Mouse (Mus musculus): ENCODE results near the gene Msantd3. TPM values are rescaled to one million over a fixed set of nuclear protein-coding genes. Genes with fewer than 3 reads are reported as not detected.

The Msantd3 gene
- polyA plus RNA-seq, 1 experiment from 2014 or later = 66.3 TPM

DNA sequence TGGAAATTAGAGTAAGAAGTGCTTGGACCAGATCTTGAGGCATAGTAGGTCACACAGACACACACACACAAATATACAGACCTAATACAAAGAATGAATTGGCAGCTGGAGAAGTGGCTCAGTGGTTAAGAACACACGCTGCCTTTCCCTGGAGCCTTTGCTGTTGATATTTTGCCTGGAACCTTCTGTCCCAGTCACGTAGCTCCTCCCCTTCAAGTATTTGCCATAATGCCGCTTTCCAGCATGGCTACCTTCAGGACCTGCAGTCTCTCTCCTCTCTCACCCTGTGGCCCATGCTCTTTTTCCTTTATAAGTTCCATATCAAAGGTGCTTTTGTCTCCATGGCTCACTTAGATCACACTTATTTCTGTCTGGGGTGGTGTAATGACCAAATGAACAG, 51.7 kb downstream of the Msantd3 start:
- no peaks in the 10 kb centered on the region for H3K9me3 ChIP-seq (replicated peaks; ENCODE audit: control insufficient read depth, low read length)
- no peak overlapping the region for H3K9ac ChIP-seq (replicated peaks; ENCODE audit: low read length)
- ATAC-seq (replicated peaks; ENCODE audit: insufficient number of reproducible peaks, low FRiP score, low TSS enrichment, low read depth) (no peak), DNase-seq (ENCODE audit: low spot score) (no peak)
- no peak overlapping the region for H3K27ac ChIP-seq (replicated peaks; ENCODE audit: low read depth, low read length)
- no peak overlapping the region for H3K4me3 ChIP-seq (ENCODE audit: low read depth, low read length)
- no peaks in the 10 kb centered on the region for H3K4me1 ChIP-seq (ENCODE audit: control insufficient read depth, insufficient read depth, low read length)
- 92% methylated on average over 3 of the region's 3 CpGs for WGBS
- H3K36me3 ChIP-seq (replicated peaks; ENCODE audit: control insufficient read depth, insufficient read depth, low read depth, low read length) = no peaks in the 10 kb centered on the region
- H3K4me2 ChIP-seq (ENCODE audit: low read depth, low read length) = no peak overlapping the region
- no peaks in the 10 kb centered on the region for H3K27me3 ChIP-seq (ENCODE audit: control insufficient read depth, insufficient read depth, low read length)

GRCm38 (mm10) chr4:48592328-48592727, 52.6 kb downstream of the Msantd3 start:
- Histone ChIP-seq H3K9ac (replicated peaks; ENCODE audit: low read length) (no peak overlapping the region), H3K9me3 (replicated peaks; ENCODE audit: control insufficient read depth, low read length) (no peaks in the 10 kb centered on the region), H3K4me2 (ENCODE audit: low read depth, low read length) (no peak overlapping the region), H3K27me3 (ENCODE audit: control insufficient read depth, insufficient read depth, low read length) (no peaks in the 10 kb centered on the region), H3K27ac (replicated peaks; ENCODE audit: low read depth, low read length) (no peak overlapping the region), H3K4me1 (ENCODE audit: control insufficient read depth, insufficient read depth, low read length) (no peaks in the 10 kb centered on the region), H3K36me3 (replicated peaks; ENCODE audit: control insufficient read depth, insufficient read depth, low read depth, low read length) (no peaks in the 10 kb centered on the region), H3K4me3 (ENCODE audit: low read depth, low read length) (no peak overlapping the region)
- 75% methylated on average over 5 of the region's 5 CpGs for WGBS
- DNase-seq (ENCODE audit: low spot score) = no peak
- no peak for ATAC-seq (replicated peaks; ENCODE audit: insufficient number of reproducible peaks, low FRiP score, low TSS enrichment, low read depth)

DNA sequence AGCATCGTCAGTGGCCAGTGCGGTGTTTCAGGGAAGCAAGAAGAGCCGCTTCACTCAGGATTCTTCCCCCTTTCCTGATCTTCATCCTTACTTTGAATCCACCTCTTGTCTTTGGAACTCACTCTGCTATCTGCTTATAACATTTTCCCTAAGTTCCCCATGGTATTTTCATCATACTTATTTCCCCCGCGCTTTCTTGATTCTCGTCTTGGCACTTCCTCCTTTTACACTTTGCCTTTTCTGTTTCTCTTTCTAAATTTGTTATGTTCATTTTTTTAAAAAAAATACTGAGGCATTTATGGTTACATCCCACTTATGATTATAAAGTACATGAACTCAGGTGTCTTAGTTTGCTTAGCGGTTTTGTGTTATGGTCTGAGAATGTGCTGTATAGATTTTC, 53.1 kb downstream of the Msantd3 start:
- DNase-seq (ENCODE audit: low spot score) (no peak), ATAC-seq (replicated peaks; ENCODE audit: insufficient number of reproducible peaks, low FRiP score, low TSS enrichment, low read depth) (no peak)
- no peaks in the 10 kb centered on the region for H3K36me3 ChIP-seq (replicated peaks; ENCODE audit: control insufficient read depth, insufficient read depth, low read depth, low read length)
- H3K9me3 ChIP-seq (replicated peaks; ENCODE audit: control insufficient read depth, low read length) = no peaks in the 10 kb centered on the region
- H3K4me3 ChIP-seq (ENCODE audit: low read depth, low read length) = no peak overlapping the region
- H3K9ac ChIP-seq (replicated peaks; ENCODE audit: low read length) = no peak overlapping the region
- H3K27me3 ChIP-seq (ENCODE audit: control insufficient read depth, insufficient read depth, low read length) = no peaks in the 10 kb centered on the region
- H3K4me1 ChIP-seq (ENCODE audit: control insufficient read depth, insufficient read depth, low read length) = no peaks in the 10 kb centered on the region
- no peak overlapping the region for H3K4me2 ChIP-seq (ENCODE audit: low read depth, low read length)
- no peak overlapping the region for H3K27ac ChIP-seq (replicated peaks; ENCODE audit: low read depth, low read length)
- WGBS = 95% methylated on average over 7 of the region's 7 CpGs

DNA sequence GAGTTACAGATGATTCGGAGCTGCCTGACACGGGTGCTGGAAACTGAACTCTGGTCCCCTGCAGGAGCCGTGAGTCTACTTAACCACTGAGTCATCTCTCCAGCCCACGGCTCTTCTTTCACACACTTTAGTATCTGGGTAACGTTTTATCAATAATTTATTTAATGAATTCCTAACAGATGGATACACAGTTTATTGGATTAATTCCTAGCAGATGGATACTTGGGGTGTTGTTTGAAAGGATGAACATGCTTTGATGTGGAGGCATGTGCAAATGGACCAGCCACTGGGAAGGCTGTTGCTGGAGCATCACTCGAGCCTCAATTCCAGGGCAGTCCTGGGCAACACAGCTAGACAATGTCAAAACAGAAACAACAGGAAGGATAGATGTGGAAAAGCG, 56.4 kb downstream of the Msantd3 start:
- Histone ChIP-seq H3K9me3 (replicated peaks; ENCODE audit: control insufficient read depth, low read length) (no peaks in the 10 kb centered on the region), H3K4me1 (ENCODE audit: control insufficient read depth, insufficient read depth, low read length) (no peaks in the 10 kb centered on the region), H3K4me2 (ENCODE audit: low read depth, low read length) (no peak overlapping the region), H3K9ac (replicated peaks; ENCODE audit: low read length) (no peak overlapping the region), H3K27me3 (ENCODE audit: control insufficient read depth, insufficient read depth, low read length) (no peaks in the 10 kb centered on the region), H3K36me3 (replicated peaks; ENCODE audit: control insufficient read depth, insufficient read depth, low read depth, low read length) (no peaks in the 10 kb centered on the region), H3K4me3 (ENCODE audit: low read depth, low read length) (no peak overlapping the region), H3K27ac (replicated peaks; ENCODE audit: low read depth, low read length) (no peak overlapping the region)
- 92% methylated on average over 7 of the region's 7 CpGs for WGBS
- DNase-seq (ENCODE audit: low spot score) = no peak
- no peak for ATAC-seq (replicated peaks; ENCODE audit: insufficient number of reproducible peaks, low FRiP score, low TSS enrichment, low read depth)

DNA sequence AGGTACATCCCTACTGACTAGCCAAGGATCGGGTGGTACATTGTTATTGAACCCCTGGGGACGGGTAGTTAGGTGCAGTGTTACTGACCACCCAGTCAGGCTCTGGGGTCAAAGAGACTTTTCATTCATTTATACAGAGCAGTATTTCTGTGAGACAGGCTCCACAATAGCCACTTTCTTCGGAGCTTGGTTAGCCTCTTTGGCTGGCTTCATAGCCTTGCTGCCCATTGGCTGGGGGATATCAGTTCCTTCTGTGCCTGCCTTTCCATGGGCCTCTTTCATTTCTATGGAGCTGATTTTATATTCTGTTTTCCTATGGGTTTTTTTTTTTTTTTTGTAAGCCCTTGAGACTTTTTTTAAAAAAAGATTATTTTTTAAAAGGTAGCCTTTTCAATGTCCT, 65.9 kb downstream of the Msantd3 start:
- Histone ChIP-seq H3K4me1 (ENCODE audit: control insufficient read depth, insufficient read depth, low read length) (no peaks in the 10 kb centered on the region), H3K4me2 (ENCODE audit: low read depth, low read length) (no peak overlapping the region), H3K27ac (replicated peaks; ENCODE audit: low read depth, low read length) (no peak overlapping the region), H3K9me3 (replicated peaks; ENCODE audit: control insufficient read depth, low read length) (no peaks in the 10 kb centered on the region), H3K27me3 (ENCODE audit: control insufficient read depth, insufficient read depth, low read length) (no peaks in the 10 kb centered on the region), H3K4me3 (ENCODE audit: low read depth, low read length) (no peak overlapping the region), H3K36me3 (replicated peaks; ENCODE audit: control insufficient read depth, insufficient read depth, low read depth, low read length) (no peaks in the 10 kb centered on the region; the same call in none of the 2 replicates), H3K9ac (replicated peaks; ENCODE audit: low read length) (no peak overlapping the region)
- no peak for ATAC-seq (replicated peaks; ENCODE audit: insufficient number of reproducible peaks, low FRiP score, low TSS enrichment, low read depth)
- WGBS = 60% methylated on average over 3 of the region's 3 CpGs
- DNase-seq (ENCODE audit: low spot score) = no peak

DNA sequence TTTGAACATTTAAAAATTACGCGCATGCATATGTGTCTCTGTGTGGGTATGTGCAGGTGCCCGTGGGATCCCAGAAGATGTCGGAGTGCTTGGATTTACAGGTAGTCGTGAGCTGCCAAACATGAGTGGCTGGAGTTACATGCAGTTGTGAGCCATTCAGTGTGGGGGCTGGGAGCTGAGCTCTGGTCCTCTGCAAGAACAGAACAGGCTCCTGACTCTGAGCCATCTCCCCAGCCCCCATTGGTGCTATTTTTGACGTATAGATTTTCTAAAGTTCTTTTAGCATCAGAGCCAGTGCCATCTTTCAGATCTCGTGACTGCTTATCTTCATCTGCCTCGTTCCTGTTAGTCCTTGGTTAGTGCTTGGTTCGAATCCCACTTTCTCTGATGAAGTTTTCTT, 69.8 kb downstream of the Msantd3 start:
- DNase-seq (ENCODE audit: low spot score) (no peak), ATAC-seq (replicated peaks; ENCODE audit: insufficient number of reproducible peaks, low FRiP score, low TSS enrichment, low read depth) (no peak)
- no peaks in the 10 kb centered on the region for H3K4me1 ChIP-seq (ENCODE audit: control insufficient read depth, insufficient read depth, low read length)
- H3K36me3 ChIP-seq (replicated peaks; ENCODE audit: control insufficient read depth, insufficient read depth, low read depth, low read length) = peaks cover 3% of the 10 kb centered on the region
- H3K4me2 ChIP-seq (ENCODE audit: low read depth, low read length) = no peak overlapping the region
- H3K27me3 ChIP-seq (ENCODE audit: control insufficient read depth, insufficient read depth, low read length) = no peaks in the 10 kb centered on the region
- H3K9me3 ChIP-seq (replicated peaks; ENCODE audit: control insufficient read depth, low read length) = no peaks in the 10 kb centered on the region
- H3K4me3 ChIP-seq (ENCODE audit: low read depth, low read length) = no peak overlapping the region
- H3K27ac ChIP-seq (replicated peaks; ENCODE audit: low read depth, low read length) = no peak overlapping the region
- no peak overlapping the region for H3K9ac ChIP-seq (replicated peaks; ENCODE audit: low read length)
- WGBS = 91% methylated on average over 9 of the region's 9 CpGs

DNA sequence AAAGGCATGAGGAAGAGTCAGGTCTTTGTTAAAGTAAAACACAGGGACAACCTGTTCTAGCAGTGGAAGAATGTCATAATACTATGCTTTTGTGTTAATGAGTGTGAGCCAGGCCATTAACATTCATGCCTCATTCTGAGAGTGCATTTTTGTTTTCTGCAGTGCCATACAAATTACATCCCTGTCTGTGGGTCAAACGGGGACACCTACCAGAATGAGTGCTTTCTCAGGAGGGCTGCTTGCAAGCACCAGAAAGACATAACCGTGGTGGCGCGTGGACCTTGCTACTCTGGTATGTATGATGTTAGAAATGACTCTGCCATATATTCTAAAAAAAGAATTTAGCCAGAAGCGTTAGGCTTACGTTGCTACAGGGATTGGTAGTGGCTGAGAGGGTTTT, 70.5 kb downstream of the Msantd3 start:
- 94% methylated on average over 6 of the region's 6 CpGs for WGBS
- no peak for ATAC-seq (replicated peaks; ENCODE audit: insufficient number of reproducible peaks, low FRiP score, low TSS enrichment, low read depth)

More for the DNA sequence above, 70.5 kb downstream of the Msantd3 start:
- Histone ChIP-seq H3K27me3 (ENCODE audit: control insufficient read depth, insufficient read depth, low read length) (no peaks in the 10 kb centered on the region), H3K4me2 (ENCODE audit: low read depth, low read length) (no peak overlapping the region), H3K9me3 (replicated peaks; ENCODE audit: control insufficient read depth, low read length) (no peaks in the 10 kb centered on the region), H3K4me1 (ENCODE audit: control insufficient read depth, insufficient read depth, low read length) (no peaks in the 10 kb centered on the region), H3K9ac (replicated peaks; ENCODE audit: low read length) (no peak overlapping the region), H3K27ac (replicated peaks; ENCODE audit: low read depth, low read length) (no peak overlapping the region), H3K4me3 (ENCODE audit: low read depth, low read length) (no peak overlapping the region), H3K36me3 (replicated peaks; ENCODE audit: control insufficient read depth, insufficient read depth, low read depth, low read length) (peaks cover 3% of the 10 kb centered on the region)
- DNase-seq (ENCODE audit: low spot score) = no peak
